Mouse (Mus musculus): ENCODE measurements at regions not wholly inside any gene's neighbourhood (a gene's known extent, or its start where the extent isn't known, plus 50 kb on each side); places are given as distances from the start of the nearest gene placed in this dataset.

DNA sequence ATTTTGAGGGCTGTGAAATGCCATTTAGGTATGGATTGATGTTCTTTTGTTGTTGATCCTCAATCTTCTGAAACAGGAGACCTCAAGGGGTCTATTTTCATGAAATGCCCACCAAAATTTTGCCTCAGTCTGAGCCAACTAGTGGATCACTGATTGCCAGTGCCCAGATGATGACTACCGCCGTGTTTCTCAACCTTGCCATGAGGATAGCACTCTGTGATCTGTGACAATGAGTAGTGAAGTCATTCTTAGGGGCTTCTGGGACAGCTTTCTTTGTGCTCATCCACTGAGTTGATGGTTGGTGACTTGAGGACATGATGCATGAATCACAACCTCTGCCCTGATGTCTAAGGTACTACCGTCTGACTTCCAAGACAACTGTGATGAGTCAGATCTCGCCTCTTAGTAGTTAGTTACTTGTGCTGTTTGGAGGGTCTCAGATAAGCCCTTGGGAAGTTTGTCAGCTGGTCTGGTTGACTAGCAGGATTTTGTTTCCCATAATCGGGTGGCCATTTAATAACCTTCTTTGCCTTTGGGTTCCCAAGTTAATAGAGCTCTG is 101.2 kb downstream of the Gm5426 start:
- Histone ChIP-seq H3K4me3 (ENCODE audit: low read length) (no peak overlapping the region), H3K27ac (ENCODE audit: low read length) (no peak overlapping the region), H3K9me3 (ENCODE audit: low read length) (peaks cover 11% of the 10 kb centered on the region), H3K4me2 (replicated peaks; ENCODE audit: low read depth, low read length) (no peak overlapping the region), H3K4me1 (ENCODE audit: insufficient read depth, low read length) (0 out of 2 replicates have a peak, but pooled peaks cover 7% of the 10 kb centered on the region), H3K9ac (replicated peaks; ENCODE audit: low read length) (no peak overlapping the region), H3K36me3 (ENCODE audit: insufficient read depth, low read length) (no peaks in the 10 kb centered on the region), H3K27me3 (ENCODE audit: insufficient read depth, low read length) (no peaks in the 10 kb centered on the region)
- no peak for ATAC-seq (ENCODE audit: low FRiP score, low TSS enrichment)
- 95% methylated on average over 5 of the region's 5 CpGs for WGBS

DNA sequence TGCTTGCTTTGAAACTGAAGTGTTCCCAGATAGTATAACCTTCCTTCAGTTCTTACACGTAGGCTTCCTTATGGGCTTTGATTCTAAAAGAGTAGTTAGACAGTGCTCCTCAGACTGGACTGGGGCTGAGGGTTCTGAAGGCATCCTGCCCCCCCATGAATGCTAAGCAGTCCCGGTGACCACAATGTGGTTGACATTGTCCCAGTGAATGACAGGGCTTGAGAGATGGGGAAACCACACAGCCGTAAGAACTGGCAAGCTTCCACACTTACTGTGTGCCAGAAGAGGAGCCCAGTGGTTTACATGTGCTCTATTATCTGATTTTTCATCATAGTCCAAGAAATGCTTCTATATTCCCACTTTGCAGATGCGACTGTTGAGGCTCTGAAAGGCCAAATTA is 101.8 kb downstream of the Gm5426 start:
- Histone ChIP-seq H3K36me3 (ENCODE audit: insufficient read depth, low read length) (no peaks in the 10 kb centered on the region), H3K9ac (replicated peaks; ENCODE audit: low read length) (no peak overlapping the region), H3K9me3 (ENCODE audit: low read length) (peaks cover 11% of the 10 kb centered on the region), H3K4me3 (ENCODE audit: low read length) (no peak overlapping the region), H3K27ac (ENCODE audit: low read length) (no peak overlapping the region), H3K4me2 (replicated peaks; ENCODE audit: low read depth, low read length) (no peak overlapping the region), H3K27me3 (ENCODE audit: insufficient read depth, low read length) (no peaks in the 10 kb centered on the region), H3K4me1 (ENCODE audit: insufficient read depth, low read length) (0 out of 2 replicates have a peak, but pooled peaks cover 7% of the 10 kb centered on the region)
- WGBS, result 81% methylated on average over 4 of the region's 4 CpGs
- ATAC-seq (ENCODE audit: low FRiP score, low TSS enrichment), result no peak

DNA sequence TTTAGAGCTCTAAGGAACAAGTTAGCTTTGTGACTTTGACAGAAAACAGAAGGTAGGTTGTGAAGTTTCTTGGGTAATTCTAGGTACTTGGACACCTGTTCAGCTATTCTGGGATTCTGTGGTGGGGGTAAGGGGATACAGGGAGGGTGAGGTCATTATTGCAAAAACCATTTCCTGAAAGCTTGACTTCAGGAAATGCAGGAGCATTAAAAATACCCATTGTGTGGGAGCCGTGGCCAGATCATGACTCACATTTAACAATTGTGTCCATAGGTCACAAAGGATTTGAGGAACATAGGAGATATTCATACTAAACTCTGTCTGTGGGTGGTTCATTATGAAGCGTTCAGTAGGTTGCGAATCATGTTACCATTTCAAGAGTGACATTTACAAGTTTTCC is 102.4 kb downstream of the Gm5426 start:
- no peak overlapping the region for H3K27ac ChIP-seq (ENCODE audit: low read length)
- no peak overlapping the region for H3K4me2 ChIP-seq (replicated peaks; ENCODE audit: low read depth, low read length)
- no peak overlapping the region for H3K9ac ChIP-seq (replicated peaks; ENCODE audit: low read length)
- H3K4me3 ChIP-seq (ENCODE audit: low read length), result no peak overlapping the region
- H3K27me3 ChIP-seq (ENCODE audit: insufficient read depth, low read length), result no peaks in the 10 kb centered on the region
- no peaks in the 10 kb centered on the region for H3K36me3 ChIP-seq (ENCODE audit: insufficient read depth, low read length)
- 66% methylated on average over 3 of the region's 3 CpGs for WGBS
- peaks cover 11% of the 10 kb centered on the region for H3K9me3 ChIP-seq (ENCODE audit: low read length)
- ATAC-seq (ENCODE audit: low FRiP score, low TSS enrichment), result no peak
- H3K4me1 ChIP-seq (ENCODE audit: insufficient read depth, low read length), result 0 out of 2 replicates have a peak, but pooled peaks cover 7% of the 10 kb centered on the region

DNA sequence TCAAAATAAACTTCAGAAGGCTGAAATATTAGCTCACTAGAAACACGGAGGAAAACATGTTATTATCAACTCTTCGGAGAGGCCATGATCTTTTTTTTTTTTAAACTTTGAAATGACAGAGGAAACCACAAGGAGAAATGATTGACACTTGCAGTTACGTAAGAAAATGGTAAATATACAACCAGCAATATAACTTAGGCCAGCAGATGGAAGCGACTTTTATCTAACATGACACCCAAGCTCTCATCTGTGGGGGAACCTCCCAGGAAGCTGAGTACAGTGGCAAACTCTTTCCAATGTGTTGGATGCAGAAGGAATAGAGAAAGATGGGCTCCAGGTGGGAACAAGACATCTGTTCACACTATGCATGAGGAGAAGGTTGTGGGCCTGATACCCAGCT is 104.2 kb downstream of the Gm5426 start:
- H3K4me1 ChIP-seq (ENCODE audit: insufficient read depth, low read length), result no peaks in the 10 kb centered on the region
- no peaks in the 10 kb centered on the region for H3K27me3 ChIP-seq (ENCODE audit: insufficient read depth, low read length)
- no peak overlapping the region for H3K4me3 ChIP-seq (ENCODE audit: low read length)
- H3K4me2 ChIP-seq (replicated peaks; ENCODE audit: low read depth, low read length), result no peak overlapping the region
- peaks cover 11% of the 10 kb centered on the region for H3K9me3 ChIP-seq (ENCODE audit: low read length)
- H3K9ac ChIP-seq (replicated peaks; ENCODE audit: low read length), result no peak overlapping the region
- no peaks in the 10 kb centered on the region for H3K36me3 ChIP-seq (ENCODE audit: insufficient read depth, low read length)
- 91% methylated on average over 4 of the region's 4 CpGs for WGBS
- no peak overlapping the region for H3K27ac ChIP-seq (ENCODE audit: low read length)
- ATAC-seq (ENCODE audit: low FRiP score, low TSS enrichment), result no peak

DNA sequence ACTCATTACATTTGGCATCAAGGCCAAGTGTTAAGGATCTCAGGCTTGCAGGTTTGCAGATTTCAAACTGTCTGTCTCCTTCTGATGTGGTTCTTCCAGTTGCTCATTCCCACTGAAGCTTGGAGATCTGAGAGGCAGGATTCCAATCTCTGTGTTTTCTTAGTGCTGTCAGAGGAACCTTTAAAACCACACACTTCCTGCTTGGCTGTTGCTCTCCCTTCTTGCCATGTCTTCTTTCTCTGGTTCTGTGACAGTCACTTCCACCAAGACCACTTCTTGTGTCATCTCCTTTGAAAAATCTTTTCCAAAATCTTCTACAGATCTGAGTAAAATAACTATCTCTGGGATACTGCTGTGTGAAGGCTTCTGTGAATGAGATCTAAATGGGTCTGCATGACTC is 117.3 kb downstream of the Gm5426 start:
- ATAC-seq (ENCODE audit: low FRiP score, low TSS enrichment), result no peak
- no peaks in the 10 kb centered on the region for H3K4me1 ChIP-seq (ENCODE audit: insufficient read depth, low read length)
- H3K27me3 ChIP-seq (ENCODE audit: insufficient read depth, low read length), result no peaks in the 10 kb centered on the region
- no peak overlapping the region for H3K9ac ChIP-seq (replicated peaks; ENCODE audit: low read length)
- no peaks in the 10 kb centered on the region for H3K36me3 ChIP-seq (ENCODE audit: insufficient read depth, low read length)
- no peak overlapping the region for H3K4me2 ChIP-seq (replicated peaks; ENCODE audit: low read depth, low read length)
- peaks cover 6% of the 10 kb centered on the region for H3K9me3 ChIP-seq (ENCODE audit: low read length)
- H3K4me3 ChIP-seq (ENCODE audit: low read length), result no peak overlapping the region
- H3K27ac ChIP-seq (ENCODE audit: low read length), result no peak overlapping the region

DNA sequence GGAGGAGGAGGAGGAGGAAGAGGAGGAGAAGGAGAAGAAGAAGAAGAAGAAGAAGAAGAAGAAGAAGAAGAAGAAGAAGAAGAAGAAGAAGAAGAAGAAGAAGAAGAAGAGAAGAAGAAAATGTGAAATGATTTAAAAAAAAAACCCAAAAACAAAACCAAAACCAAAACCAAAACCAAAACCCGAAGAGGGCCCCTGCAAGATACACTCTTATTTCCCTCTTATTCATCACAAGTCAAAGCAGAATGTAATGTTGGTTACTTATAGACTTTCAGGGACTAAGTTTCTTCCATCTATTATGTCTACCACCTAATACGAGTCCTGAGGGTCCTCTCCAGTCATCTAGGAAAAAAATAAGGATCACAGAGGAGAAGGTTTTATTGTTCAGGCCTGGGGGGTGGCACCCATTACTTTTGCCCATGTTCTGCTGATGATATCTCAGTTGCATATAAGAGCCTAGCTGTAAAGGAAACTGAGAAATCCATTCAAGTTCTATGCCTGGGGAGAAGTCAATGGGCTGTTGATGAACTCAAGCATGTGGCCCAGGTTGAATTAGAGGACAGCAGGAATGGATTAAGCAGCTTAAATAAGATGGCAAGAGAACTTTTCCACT is 118.0 kb downstream of the Gm5426 start:
- H3K9ac ChIP-seq (replicated peaks; ENCODE audit: low read length), result no peak overlapping the region
- H3K4me1 ChIP-seq (ENCODE audit: insufficient read depth, low read length), result no peaks in the 10 kb centered on the region
- H3K36me3 ChIP-seq (ENCODE audit: insufficient read depth, low read length), result no peaks in the 10 kb centered on the region
- peaks cover 6% of the 10 kb centered on the region for H3K9me3 ChIP-seq (ENCODE audit: low read length)
- H3K27me3 ChIP-seq (ENCODE audit: insufficient read depth, low read length), result no peaks in the 10 kb centered on the region
- WGBS, result 92% methylated on average over 2 of the region's 2 CpGs
- no peak overlapping the region for H3K27ac ChIP-seq (ENCODE audit: low read length)
- ATAC-seq (ENCODE audit: low FRiP score, low TSS enrichment), result no peak
- no peak overlapping the region for H3K4me2 ChIP-seq (replicated peaks; ENCODE audit: low read depth, low read length)
- no peak overlapping the region for H3K4me3 ChIP-seq (ENCODE audit: low read length)

DNA sequence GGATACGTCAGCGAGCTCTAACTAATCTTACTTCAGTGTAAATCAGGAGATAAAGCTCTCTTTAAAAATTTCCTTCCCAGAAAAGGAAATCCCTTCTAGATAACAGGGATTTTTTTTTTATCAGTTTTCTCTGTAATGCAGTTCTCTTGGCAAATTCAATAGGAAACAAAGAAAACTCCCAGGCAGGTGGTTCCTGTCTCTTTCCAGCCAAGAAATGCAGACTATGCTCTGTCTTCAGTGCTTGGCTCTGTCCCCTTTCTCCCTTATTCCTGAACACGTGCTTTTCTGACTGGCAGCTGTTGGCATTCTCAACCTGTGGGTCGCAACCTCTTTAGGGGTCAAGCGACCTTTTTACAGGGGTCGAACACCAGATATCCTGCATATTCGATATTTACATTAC is 121.5 kb downstream of the Gm5426 start:
- no peak for ATAC-seq (ENCODE audit: low FRiP score, low TSS enrichment)
- Histone ChIP-seq H3K27ac (ENCODE audit: low read length) (no peak overlapping the region), H3K4me1 (ENCODE audit: insufficient read depth, low read length) (peaks cover 5% of the 10 kb centered on the region), H3K4me2 (replicated peaks; ENCODE audit: low read depth, low read length) (no peak overlapping the region), H3K4me3 (ENCODE audit: low read length) (no peak overlapping the region), H3K9me3 (ENCODE audit: low read length) (peaks cover 4% of the 10 kb centered on the region), H3K9ac (replicated peaks; ENCODE audit: low read length) (no peak overlapping the region), H3K36me3 (ENCODE audit: insufficient read depth, low read length) (no peaks in the 10 kb centered on the region), H3K27me3 (ENCODE audit: insufficient read depth, low read length) (no peaks in the 10 kb centered on the region)
- WGBS, result 66% methylated on average over 7 of the region's 7 CpGs

DNA sequence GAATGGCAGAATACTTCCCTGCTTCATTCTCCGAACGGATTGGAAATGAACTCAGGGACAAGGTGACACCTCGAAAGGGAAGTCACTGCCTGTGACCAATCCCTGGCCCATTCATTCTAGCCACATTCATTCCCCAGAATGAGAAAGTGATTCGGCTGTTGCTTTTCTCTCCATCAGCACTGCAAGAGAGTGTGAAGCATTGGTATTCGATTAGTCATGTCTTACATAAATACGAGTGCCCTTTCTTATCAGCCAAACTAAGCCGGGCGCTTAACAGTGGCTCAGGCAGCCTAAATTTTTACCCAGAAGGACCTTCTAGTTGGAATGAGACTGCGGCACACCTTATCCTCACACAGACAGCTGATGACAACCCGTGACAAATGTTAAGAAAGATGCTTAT is 122.8 kb downstream of the Gm5426 start:
- H3K27ac ChIP-seq (ENCODE audit: low read length), result no peak overlapping the region
- no peak overlapping the region for H3K4me2 ChIP-seq (replicated peaks; ENCODE audit: low read depth, low read length)
- H3K9ac ChIP-seq (replicated peaks; ENCODE audit: low read length), result no peak overlapping the region
- H3K9me3 ChIP-seq (ENCODE audit: low read length), result no peaks in the 10 kb centered on the region
- peaks cover 16% of the 10 kb centered on the region for H3K4me1 ChIP-seq (ENCODE audit: insufficient read depth, low read length)
- ATAC-seq (ENCODE audit: low FRiP score, low TSS enrichment), result no peak
- no peaks in the 10 kb centered on the region for H3K36me3 ChIP-seq (ENCODE audit: insufficient read depth, low read length)
- H3K27me3 ChIP-seq (ENCODE audit: insufficient read depth, low read length), result no peaks in the 10 kb centered on the region
- WGBS, result 86% methylated on average over 10 of the region's 10 CpGs
- H3K4me3 ChIP-seq (ENCODE audit: low read length), result no peak overlapping the region

DNA sequence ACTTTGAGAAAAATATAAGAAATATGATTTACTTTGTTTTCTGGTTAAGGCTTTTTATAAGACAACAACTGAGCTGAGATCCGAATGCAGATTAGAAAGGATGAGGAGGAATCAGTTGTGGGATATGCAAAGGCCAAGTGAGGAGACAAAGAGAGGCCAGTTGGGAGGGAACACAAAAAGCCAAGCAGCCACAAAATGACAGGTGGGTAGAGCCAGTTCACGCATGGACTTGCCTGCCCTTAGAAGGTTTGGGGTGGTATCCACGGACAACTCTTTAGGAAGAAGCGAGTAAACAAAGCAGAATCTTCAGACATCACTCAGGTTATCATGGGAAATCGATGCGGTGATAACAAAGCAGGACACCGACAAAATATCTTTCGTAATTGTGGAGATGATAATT is 123.2 kb downstream of the Gm5426 start:
- H3K4me3 ChIP-seq (ENCODE audit: low read length), result no peak overlapping the region

DNA sequence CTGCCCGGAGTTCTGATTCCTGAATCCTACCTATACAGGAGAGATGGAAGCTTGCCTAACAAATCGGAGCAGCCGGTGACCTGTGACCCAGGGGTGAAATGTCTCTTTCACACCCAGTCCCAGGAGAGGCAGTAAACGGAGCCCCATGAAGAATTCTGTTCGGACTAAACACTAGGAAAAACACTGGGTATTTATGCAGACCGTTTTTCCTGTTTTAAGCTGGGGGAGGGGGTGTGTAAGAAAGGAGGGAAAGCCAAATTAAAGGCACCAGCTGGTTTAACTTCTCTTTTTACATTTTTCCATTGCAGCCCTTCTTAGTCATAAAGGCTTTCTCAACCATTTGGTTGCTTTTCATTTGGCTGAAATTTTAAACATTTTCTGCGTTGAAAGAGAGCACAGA is 127.1 kb downstream of the Gm5426 start:
- peak overlapping the region; percentile 62 for H3K27ac ChIP-seq (ENCODE audit: low read length)
- 6% methylated on average over 7 of the region's 7 CpGs for WGBS
- no peak overlapping the region for H3K9ac ChIP-seq (replicated peaks; ENCODE audit: low read length)
- H3K4me2 ChIP-seq (replicated peaks; ENCODE audit: low read depth, low read length), result peak overlapping the region; percentile 20; the same call in 1 of the 2 replicates
- H3K9me3 ChIP-seq (ENCODE audit: low read length), result no peaks in the 10 kb centered on the region
- H3K27me3 ChIP-seq (ENCODE audit: insufficient read depth, low read length), result no peaks in the 10 kb centered on the region
- H3K36me3 ChIP-seq (ENCODE audit: insufficient read depth, low read length), result no peaks in the 10 kb centered on the region
- peaks cover 29% of the 10 kb centered on the region for H3K4me1 ChIP-seq (ENCODE audit: insufficient read depth, low read length)
- no peak overlapping the region for H3K4me3 ChIP-seq (ENCODE audit: low read length)
- 0 out of 2 replicates have a peak, but pooled peaks have one; percentile 36 for ATAC-seq (ENCODE audit: low FRiP score, low TSS enrichment)

More for the DNA sequence above, 123.2 kb downstream of the Gm5426 start:
- H3K27me3 ChIP-seq (ENCODE audit: insufficient read depth, low read length), result no peaks in the 10 kb centered on the region
- ATAC-seq (ENCODE audit: low FRiP score, low TSS enrichment), result no peak
- no peak overlapping the region for H3K27ac ChIP-seq (ENCODE audit: low read length)
- no peak overlapping the region for H3K4me2 ChIP-seq (replicated peaks; ENCODE audit: low read depth, low read length)
- WGBS, result 91% methylated on average over 8 of the region's 8 CpGs
- H3K9ac ChIP-seq (replicated peaks; ENCODE audit: low read length), result no peak overlapping the region
- peaks cover 20% of the 10 kb centered on the region for H3K4me1 ChIP-seq (ENCODE audit: insufficient read depth, low read length)
- no peaks in the 10 kb centered on the region for H3K36me3 ChIP-seq (ENCODE audit: insufficient read depth, low read length)
- H3K9me3 ChIP-seq (ENCODE audit: low read length), result no peaks in the 10 kb centered on the region
